Mouse (Mus musculus) cortical plate, adult 2 months (tissue): ENCODE data around the gene Cpvl.

ENCODE experiments used
- CTCF ChIP-seq: fragments of 200-500 bp; IDR thresholded peaks from 2 replicates; pipeline ENCODE4 v1.5.1; 2011; ENCODE audit warnings: mild to moderate bottlenecking, control low read depth, low read length; ENCODE audit not compliant: insufficient read depth; ENCODE audit errors: extremely low read depth
- POLR2A ChIP-seq: fragments of 200-500 bp; IDR thresholded peaks from 2 replicates; pipeline ENCODE4 v1.6.1; 2011; ENCODE audit warnings: mild to moderate bottlenecking, low read length, control low read depth; ENCODE audit not compliant: insufficient read depth; ENCODE audit errors: extremely low read depth

DNA sequence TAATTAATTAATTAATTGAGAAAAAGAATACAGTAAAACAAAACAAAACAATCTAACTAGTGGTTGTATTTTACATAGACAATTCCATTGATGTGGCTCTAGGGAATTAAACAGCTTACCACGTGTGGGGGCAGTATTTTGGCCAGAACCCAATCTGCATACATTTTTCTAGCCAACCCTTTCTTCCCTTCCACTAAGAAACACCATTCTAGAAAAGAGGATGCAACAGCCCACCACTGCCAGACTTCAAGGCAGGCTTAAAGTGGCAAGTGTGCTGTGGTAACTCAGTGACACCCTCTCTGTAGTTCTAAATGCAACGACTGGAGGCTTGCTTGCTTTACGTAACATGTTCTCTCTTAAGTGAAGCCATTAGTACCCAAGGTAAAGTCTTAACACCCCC is 18.6 kb downstream of the Cpvl start:
- no peak for TF ChIP-seq CTCF
- no peak for TF ChIP-seq POLR2A
